Mouse (Mus musculus) heart, adult 9 months (tissue): ENCODE measurements around the gene Uimc1.

Source experiments
- DNase-seq, 2 experiments: peaks; one replicate each; pipeline ENCODE4 v3.0.0; 2022; ENCODE audit warnings: low spot score in 2 of 2

The Uimc1 gene

DNA sequence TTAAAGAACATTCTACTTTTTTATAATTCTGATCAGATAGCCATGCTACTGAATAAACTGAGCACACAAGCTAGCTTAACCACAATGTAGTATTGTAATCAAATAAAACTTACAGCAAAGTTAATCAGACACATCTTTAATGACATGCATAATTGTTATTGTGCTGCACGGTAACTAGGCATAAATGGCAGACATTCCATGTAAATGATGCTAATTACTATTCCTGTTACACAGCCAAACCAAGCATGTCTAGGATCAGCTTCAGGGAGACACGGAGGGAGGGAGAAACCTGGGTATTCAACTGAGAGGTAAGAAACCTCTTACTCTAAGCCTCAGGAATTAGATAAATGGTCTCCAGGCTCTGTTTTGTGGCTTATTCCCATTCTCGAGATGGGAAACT lies 52.4 kb downstream of the Uimc1 start:
- DNase-seq = no peak

DNA sequence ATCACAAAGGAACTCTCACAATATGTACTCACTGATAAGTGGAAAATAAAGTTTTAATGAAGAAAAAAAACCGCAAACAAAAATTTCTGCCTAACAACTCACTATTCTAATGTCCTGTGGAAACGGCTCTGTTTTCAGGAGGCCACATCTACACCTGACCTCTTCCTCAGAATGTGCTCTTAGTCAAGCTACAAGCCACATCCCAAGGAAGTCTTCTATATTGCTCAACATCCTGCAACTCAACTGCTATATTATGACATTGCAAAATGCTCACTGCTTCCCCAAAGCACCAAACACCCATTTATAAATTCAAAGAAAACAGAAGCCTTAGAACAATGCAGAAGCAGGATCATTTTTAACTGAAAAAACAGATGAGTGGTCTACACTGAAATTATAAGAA lies 60.1 kb downstream of the Uimc1 start:
- no peak for DNase-seq

DNA sequence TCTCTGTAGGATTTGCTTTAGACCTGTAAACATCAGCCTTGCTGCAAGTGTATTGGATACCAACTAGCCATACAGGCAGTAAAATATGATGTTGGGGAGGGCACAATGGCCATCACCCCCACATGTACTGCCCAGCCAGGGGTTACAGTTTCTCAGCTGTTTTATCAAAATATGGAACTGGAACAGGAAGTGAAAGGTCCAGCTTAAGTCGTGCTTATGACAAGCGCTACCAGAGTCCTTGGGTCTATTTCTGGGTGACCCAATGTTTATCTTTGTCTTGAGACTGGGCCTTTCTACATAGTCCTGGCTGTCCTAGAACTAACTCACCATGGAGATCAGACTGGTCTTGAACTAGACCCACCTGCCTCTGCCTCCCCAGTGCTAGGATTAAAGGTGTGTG lies 75.9 kb downstream of the Uimc1 start:
- peak in 1 of 2 experiments; percentile 13 for DNase-seq

DNA sequence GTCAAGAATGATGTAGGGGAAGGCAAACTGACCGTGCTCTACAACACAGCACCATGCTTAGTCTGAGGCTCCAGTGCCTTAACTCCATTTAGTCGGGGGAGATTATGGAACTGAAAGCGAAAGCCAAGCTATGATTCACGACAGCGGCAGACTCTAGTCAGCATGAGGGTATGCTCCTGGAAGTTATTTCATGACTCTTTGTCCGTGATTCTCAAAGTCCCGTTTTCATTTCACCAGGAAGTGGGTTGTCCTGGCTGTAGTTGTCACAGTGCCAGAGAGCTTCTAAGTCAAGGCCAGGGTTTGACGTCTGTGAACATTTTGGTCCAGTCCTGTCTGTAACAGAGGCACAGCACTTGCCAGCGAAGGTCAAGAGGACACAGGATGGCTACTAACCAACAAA lies 77.4 kb downstream of the Uimc1 start:
- peak; percentile 31 to 41 for DNase-seq

GRCm38 (mm10) chr13:55022256-55022655 lies 77.8 kb downstream of the Uimc1 start:
- DNase-seq = no peak

DNA sequence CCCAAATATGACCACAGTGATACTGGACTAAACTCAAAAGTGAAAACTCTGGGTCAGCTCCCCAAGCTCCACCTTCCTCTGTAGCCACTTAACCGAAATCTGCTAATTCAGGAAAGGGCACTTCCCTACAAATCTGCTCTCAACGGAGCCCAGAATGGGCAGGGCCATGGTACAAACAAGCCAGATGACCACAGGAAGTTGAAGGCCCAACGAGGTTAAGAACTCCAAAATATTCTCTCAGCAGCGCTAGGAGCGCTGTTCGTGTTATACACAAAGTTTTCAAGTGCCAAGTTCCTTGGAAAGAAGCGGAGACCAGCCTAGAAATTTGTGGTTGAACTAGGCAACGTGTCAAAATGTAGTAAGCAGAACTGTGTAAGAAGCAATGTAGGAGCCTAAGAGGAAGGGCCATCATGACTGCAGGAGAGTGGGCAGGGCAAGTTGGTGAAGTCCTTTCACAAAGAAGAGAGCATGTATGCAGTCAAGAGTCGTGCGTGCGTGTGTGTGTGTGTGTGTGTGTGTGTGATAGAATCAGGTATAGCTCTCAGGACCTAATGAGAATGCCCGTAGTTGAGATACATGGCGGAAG lies 78.8 kb downstream of the Uimc1 start, which contains the start of gene Hk3:
Gene Hk3, minus strand, starts transcription at position 192 of the 586 bp plus-strand sequence.
- peak; percentile 30 to 44 for DNase-seq

DNA sequence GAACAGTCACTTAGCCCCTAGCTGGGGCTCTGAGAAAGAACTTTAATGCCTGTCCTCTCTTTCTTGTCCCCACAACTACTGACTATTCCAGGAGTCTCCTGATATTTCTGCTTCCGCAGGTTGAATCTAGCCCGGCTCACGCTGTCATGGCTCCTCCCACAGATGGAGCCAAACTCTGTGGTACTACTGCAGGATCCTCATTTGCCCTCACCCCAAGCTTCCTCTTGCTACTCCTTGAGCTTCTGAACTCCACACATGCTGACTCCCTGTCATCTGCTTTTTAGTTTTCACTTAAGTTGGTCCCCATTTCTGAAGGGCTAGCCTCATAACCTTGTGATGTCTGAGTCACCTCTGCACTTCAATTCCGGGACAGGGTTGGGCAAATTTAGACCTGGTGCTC lies 80.0 kb downstream of the Uimc1 start:
- DNase-seq = peak in 1 of 2 experiments; percentile 10

GRCm38 (mm10) chr13:55019181-55019580 lies 80.9 kb downstream of the Uimc1 start:
- DNase-seq = no peak

DNA sequence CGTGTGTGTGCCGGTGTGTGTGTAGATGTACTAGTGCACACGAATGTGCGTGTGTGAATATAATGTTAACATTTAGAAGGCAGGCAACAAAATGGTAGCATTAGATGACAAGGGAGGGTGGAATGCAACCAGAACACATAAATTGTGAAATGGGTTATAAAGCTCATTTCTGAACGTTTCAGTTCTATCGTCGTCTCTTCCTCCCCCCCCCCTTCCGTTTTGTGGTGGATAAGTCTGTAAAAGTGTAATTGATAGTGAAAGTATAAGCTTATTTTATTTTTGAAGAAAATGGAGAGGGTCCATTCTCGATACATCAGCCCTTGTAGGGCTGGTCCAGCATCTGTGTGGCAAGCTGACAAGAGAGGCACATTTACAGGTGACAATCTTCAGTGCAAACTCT lies 81.4 kb downstream of the Uimc1 start:
- DNase-seq = no peak

DNA sequence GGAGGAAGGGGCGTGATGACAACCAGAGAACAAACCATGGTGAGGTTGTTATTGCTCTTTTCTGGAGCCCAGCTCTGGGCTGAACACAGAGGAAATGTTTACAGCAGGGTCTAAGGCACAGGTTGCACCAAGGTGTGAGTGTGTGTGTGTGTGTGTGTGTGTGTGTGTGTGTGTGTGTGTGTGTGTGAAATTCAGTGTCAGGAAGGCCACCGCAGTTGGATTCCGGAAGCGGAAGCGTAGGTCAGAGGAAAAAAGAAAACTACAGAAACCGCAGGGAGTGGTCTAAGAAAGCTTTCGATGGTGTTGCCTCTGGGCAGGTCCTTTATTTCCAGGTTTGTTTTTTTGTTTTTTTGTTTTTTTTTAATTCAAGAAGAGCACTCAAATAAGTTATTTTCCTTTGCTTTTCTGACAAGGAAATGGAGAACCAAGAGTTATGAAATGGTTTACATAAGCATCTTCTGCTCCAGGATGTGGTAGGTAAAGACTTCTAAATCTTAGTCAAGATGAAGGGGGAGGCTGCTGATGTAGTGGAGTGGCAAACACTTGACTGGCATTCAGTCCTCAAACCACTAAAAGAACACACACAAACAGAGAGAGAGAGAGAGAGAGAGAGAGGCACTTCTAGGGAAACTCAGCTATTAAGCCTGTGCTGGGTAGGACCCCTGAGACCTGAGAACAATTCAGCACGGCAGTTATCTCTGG lies 82.1 kb downstream of the Uimc1 start:
- DNase-seq = no peak

DNA sequence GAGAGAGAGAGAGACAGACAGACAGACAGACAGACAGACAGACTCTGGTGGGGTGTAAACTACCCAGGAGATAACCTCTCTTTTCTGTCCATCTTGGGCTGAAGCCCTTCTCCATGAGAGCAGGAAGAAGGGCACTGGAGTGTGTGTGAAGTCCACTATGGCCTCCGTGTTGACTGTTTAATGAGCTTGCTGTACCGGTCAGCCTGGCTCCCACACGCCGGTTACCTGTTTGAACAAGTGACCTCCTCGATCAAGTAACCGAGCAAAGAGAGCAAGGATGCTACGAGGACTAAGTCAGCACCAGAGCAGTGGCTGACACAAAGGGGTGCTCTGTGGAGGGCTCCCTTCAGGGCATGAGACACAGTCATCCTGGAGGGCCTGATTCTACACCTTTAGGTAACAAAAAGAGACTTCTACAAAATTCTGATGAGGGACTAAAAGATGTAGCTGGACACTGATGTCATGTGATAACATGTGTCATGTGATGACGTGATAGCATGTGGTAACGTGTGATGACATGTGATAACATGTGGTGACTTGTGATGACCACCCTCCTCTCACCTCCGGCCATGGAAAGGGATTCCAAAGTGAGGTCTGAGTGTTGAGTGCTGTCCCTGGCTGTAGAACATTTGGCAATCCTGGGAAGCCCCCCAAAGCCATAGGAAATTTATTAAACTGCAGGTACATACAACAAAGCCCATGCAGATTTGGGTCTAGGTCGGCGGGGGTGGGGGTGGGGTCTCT lies 82.8 kb downstream of the Uimc1 start:
- no peak for DNase-seq

DNA sequence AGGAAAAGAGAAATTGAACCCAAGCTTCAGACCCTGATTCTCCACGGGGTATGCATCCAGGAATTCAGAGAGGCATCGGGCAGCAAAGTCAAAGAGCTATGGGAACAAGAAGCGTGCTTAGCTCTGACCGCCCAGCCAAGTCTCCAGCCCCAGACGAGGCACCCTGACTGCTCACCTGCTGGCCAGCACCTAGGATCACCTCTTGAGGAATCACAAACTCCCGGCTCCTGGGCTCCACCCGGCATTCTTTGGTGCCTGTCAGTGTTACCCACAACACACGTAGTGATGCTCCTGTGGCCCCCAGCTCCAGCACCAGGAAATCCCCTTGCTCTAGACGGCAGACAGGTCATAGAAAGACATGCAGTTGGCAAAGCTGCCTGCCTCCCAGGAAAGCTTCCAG lies 85.6 kb downstream of the Uimc1 start:
- DNase-seq = no peak

GRCm38 (mm10) chr13:55013702-55014344 lies 86.3 kb downstream of the Uimc1 start:
- no peak for DNase-seq

DNA sequence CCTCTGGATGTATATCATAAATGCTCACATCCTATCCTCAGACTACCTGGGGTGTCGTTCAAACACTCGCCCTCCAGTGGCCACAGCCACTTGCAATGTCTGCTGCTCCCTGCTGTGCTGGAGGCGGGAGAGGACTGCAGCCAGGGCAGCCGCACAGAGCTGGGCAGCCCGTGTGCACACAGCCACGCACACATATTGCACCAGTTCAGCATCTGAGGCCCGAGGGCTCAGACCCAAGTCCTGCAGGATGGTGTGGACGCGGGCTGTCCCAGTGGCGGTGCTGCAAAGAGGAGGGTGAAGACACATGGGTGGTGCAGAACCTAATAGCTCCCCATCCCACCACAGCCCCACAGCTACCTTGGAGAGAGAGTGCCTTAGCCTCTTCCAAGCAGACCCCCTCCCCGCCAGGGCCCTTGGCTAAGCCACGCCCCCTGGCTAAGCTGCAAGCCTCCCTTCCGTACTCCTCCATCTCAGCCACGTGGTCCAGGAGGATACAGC lies 88.1 kb downstream of the Uimc1 start:
- no peak for DNase-seq

- DNase-seq = no peak
Measured at GRCm38 (mm10) chr13:55011103-55011502, 89.0 kb downstream of the Uimc1 start.

GRCm38 (mm10) chr13:55008589-55008988 lies 91.5 kb downstream of the Uimc1 start:
- DNase-seq = no peak

DNA sequence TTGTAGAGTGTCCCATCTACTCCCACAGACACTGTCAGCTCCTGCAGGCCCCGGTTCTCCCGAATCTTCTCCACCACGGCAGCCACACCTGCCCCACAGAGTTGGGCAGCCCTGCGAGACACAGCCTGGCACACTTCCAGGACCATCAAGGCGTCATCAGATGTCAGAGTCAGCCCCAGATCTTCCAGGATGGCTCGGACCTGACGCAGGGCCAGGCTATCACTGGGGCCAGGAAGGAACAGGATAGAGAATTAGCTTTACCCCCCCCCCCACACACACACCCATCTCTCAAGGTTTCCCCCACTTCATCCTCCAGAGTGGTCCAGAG lies 93.7 kb downstream of the Uimc1 start:
- no peak for DNase-seq

DNA sequence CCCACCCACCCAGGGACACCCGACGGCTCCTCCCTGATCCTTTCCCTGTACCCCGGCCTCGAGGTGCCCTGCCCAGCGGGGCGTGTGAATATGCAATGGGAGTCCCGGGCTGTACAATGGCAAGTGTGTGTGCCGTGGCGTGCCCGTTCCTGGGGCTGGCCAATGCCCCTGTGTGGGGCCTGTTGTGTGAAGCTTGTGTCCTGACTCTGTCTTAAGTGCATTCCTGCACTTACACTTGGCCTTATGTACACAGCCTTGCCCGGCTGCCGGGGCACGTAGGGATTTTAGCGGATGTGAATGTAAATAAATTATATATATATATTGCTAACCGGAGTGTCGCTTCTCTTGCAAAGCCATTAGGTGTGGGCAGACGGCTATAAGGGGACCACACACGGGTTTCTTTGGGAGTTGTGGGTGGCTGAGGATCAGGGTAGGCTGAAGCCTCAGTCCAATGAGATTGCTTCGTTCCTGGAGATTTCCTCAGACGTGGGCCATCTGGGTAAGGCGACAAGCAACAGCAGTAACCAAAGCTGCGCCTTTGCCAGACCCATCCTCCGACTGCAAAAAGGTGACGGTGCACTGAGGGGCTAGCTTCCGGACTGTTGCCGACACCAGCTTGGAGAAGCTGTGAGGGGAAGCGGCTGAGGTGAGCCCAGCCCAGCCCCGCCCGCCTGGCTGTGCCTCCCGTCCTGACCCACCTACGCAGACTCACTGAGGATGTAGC lies 94.2 kb downstream of the Uimc1 start:
- no peak for DNase-seq

- DNase-seq = no peak
Measured at GRCm38 (mm10) chr13:55004646-55005045, 95.5 kb downstream of the Uimc1 start.

- no peak for DNase-seq
Measured at GRCm38 (mm10) chr13:55002090-55002489, 98.0 kb downstream of the Uimc1 start.

DNA sequence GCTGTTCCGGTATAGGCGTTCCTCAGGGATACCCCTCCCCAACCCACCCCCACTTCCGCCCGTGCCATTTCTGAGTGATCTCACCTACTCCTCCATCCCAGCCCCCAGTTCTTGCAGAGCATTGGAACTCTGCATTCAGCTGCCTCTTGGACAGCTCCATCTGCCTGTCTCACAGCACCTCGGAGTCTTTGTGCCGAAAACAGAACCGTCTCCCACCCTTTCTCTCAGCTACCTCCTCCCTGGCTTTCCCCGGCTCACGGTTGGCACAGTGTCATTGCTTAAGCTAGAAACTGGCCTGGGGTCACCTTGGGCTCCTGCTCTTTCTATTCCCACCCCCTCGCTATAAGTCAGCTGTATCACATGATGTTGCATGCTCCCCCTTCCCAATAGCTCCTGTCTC lies 99.7 kb downstream of the Uimc1 start:
- no peak for DNase-seq

DNA sequence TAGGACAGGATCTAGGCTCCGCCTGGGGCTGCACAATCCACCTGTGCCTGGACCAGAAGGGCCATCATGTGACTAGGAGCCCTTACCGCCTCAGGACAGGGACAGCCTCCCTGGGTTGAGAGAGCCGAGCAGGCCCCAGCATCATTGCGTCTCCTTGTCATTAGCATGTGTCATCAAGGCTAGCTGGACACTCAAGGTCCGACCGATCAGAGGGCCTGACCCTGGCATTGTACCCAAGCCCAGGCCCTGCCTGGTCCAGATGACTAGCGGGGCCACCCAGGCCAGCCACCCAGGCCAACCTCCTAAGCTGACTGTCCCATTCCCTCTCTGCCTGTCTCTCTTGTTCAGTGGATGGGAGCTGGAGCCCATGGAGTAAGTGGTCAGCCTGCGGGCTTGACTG lies 102.5 kb downstream of the Uimc1 start:
- no peak for DNase-seq
